Mouse (Mus musculus) ZHBTc4 (cell line): Measurements from ENCODE around the gene Klhl7.

ENCODE experiments used
- DNase-seq: peaks from one replicate; pipeline ENCODE4 v3.0.0-alpha.2; 2011; ENCODE audit warnings: low read depth, low spot score

Klhl7 gene

DNA sequence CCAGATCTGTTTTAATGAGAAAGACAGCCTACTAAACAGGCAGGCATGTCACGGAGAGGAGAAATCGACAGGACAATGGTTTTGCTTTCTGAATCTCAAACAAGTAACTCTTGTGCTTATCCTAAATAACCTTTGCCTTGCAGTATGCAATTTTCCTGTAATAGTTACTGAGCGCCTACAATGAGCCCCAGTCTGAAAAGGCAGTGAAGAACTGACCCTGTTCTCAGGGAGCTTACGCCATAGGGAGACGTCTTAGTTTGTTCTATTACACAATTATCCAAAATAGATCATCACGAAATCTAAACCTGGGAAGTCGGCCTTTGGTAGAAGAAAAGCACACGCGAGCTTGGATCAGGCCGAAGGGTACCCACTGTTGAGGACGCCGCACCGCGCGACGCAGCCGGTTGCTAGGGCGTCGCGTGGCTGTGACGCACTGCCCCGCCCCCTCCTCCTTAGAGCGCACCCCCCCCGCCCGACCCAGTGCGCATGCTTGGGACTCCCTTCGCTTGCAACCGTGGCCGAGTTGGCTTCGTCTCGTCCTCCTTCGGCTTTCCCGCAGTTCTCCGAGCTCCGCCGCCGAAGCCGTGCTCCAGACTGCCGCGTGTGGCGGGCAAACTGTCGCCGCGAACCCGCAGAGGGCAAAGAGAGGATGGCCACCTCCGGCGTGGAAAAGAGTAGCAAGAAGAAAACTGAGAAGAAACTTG is at the start of gene Klhl7:
Gene Klhl7 (plus strand): TSS at position 500 of the 704 bp plus-strand sequence.
- peak; percentile 96 for DNase-seq

DNA sequence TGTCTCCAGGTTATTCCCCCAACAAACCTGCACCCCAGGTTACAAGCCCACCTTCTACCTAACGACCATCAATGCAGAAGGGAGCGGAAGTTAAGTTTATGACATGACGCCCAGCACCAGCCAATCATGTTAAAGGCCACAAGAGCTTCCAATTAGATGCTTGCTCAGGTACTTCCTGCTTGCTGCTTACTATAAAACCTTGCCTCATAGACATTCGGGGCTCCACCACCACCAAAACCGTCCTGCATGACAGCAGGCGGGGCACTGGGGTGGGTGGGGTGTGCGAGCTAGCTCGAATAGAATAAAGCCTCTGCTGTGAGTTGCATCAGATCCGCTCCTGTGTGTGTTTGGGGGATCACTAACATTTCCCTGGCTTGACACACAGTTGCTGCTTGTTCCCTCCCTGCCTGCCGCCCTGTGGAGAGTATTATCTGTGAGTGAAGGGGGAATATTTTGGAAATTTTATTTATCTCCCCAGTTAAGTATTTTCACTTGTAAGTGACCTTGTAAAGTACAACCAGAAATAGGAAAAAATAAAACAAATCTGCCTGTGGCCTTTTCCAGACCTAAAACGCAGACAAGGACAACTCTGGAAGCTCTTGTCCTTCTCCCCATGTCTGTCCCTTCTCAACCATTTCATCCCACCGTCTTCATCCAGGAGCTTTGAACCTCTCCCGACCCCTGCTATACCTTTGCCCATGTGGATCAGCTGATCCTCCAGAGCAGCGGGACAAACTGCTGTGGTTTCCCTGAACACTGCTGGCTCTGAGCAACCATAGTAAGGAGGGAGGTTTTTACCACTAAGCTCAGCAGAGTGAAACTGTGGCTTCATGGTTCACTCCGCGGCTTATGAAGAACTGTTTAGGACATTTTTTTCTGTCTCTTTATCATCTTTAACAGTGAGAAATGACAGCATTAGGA is 48.4 kb upstream of the Klhl7 start:
- DNase-seq: no peak

DNA sequence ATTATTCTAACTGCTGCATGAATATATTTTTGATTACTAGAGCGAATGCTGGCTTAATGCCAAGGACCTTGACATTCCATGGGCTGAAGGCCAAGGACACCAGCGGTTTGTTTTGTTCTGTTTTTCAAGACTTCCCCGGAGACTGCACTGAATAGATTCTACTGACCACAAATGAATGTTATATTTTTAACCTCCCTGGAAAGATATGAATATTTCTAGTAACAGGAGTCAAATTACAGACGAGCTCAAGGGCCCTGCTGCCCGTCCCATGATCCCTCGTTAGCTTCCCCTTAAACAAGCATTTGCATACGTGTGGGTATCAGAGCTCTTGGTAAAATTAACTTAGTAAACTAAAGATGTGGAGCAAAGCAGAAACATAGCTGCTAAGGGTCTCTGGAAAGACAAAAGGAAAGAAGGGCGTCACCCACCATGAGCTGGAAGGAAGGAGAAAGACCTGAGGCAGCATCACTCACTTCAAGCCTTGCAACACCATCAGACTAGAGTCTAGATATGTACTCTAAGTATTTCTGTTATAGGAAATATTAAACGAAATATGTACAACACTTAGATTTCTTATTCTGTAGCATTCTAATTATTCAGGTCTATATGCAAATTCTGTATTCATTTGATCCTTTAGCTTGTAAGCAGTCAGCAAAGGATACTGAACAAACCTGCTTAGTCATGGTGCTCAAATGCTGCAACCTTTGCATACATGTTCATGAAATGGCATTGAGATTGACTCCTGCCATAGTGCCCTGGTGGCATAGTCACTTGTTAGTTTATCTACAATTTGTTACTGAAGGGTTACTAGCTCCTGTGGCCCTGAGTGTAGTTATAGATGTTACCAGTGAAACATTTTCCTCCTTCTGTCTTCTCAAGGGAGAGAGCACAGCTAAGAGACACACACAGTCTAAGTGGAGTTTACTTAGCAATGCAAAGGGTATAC is 46.9 kb upstream of the Klhl7 start:
- DNase-seq: no peak

DNA sequence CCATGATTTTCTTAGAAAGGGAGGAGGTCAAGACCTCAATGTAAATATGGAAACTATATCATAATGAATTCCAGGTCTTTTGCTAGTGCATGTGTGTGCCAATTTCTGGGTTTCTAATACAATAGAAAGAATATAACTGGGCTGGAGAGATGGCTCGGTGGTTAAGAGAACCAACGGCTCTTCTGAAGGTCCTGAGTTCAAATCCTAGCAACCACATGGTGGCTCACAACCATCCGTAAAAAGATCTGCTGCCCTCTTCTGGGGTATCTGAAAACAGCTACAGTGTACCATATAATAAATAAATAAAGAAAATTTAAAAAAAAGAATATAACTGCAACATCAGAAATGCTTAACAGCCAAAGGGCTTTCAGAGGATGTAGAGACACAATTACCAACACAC is 46.0 kb upstream of the Klhl7 start:
- no peak for DNase-seq

DNA sequence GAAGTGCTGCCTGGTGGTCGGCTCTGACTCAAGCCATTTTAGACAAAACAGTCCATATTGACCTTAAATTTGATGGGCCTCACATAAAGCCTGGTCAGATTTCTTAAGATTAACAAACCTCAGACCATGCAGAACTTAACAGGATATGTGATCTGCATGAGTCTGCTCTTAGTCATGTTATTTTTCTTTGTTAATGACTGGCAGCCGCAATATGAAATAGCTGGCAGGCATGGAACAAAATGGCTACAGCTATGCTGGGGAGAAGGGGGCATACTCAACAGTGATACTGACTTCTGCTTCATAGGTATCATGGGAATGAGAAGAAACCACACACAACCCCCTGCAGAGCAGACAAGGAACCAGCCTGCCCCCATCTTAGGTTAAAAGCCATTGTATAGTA is 43.5 kb upstream of the Klhl7 start:
- no peak for DNase-seq

DNA sequence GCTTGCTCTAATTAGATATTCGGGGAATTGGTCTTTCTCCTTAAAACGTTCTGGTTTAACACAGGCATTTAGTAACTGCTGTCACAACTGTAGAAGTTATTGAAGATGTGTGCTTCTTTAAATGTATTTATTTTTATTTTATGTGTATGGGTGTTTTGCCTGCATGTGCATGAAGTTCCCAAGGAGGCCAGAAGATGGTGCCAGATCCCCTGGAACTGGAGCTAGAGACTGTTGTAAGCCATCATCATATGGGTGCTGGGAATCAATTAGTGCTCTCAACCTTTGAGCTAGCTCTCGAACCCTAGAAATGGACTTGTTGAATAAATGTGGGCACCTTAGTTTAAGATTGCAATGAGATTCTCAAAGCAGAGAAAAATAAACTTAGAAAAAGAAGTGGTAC is 42.8 kb upstream of the Klhl7 start:
- peak; percentile 56 for DNase-seq

DNA sequence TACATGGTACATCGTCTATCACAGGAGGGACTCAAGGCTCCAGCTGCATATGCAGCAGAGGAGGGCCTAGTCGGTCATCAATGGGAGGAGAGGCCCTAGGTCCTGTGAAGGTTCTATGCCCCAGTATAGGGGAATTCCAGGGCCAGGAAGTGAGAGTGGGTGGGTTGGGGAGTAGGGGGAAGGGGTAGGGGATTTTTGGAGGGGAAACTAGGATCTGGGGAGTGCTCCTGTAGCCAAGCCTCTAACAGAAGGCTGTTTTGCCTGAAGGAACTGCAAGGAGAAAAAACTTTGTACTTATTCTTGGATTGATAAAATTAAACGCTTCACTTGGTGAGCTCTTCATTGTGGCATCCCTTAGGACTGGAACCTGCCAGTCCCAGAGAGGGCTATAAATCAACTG is 39.5 kb upstream of the Klhl7 start:
- no peak for DNase-seq

DNA sequence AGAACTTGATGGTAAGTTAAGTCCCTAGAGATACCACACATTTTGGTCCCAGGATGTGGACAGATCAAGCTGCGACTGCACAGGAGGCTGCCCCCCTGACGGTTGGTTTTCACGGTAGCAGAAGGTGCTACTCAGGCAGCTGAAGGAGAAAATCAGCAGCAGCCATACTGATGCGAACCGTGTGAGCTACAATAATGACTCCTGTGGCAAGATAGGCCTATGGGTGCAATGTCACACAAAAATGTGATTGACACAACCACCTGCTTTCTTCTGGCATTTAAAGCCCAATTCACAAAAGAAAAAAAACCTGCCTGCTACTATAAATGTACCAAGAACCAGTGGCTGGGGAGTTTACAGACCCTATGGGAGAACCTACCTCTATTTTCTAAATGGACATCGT is 37.4 kb upstream of the Klhl7 start:
- no peak for DNase-seq

DNA sequence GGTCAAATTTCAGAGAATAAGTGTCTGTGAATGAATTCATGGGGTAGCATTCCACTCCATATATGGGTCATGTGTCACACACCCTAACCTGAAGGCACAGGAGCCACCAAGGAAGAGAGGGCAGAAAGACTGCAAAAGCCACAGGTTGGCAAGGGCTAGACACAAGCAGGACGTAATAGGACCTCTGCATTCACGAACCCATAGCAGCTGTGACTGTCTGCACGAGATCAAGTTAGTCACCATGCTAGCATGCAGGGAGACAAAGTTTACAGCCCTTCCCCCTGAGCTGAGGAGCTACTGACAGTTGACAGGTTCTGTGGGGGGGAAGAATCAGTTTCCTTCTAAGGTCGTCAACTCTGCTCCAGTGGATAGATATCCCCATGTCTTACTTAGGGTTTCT is 36.9 kb upstream of the Klhl7 start:
- DNase-seq: no peak

DNA sequence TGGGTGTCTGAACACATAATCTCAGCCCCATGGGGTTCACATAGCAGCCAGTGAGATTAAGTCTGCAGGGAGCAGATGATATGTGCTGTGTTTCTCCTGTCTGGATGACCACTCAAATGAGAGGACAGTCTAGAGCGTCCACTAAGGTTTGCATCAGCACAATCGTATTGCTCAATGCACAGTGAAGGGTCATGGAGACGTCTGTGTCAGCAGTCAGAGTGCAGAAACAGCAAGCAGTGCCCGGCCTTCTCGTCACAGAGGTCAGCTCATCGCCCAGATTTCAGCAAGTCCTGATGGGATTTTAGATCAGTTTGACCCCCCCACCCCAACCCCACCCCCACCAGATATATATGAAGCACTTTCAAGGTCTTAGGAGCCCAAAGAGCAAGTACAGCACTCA is 31.4 kb upstream of the Klhl7 start:
- DNase-seq: no peak

DNA sequence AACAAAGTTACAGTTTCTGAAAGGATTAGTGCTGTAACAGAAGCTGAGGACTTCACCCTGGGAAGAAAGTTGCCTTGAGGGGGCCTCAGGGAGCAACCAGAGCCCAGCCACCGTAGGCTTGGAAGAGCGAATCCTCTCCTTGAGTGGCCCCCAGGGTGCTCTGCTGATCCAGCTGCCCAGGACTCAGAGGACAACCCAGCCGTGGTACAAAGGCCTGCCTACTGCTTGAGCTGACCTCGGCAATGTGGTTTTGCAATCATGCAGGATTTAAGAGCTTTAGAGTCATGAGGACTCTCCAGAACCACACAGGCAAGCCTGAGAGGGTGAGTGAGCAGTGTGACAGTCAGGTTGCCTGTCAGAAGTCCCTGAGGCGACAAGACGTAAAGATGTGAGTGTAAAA is 28.4 kb upstream of the Klhl7 start:
- DNase-seq: no peak

DNA sequence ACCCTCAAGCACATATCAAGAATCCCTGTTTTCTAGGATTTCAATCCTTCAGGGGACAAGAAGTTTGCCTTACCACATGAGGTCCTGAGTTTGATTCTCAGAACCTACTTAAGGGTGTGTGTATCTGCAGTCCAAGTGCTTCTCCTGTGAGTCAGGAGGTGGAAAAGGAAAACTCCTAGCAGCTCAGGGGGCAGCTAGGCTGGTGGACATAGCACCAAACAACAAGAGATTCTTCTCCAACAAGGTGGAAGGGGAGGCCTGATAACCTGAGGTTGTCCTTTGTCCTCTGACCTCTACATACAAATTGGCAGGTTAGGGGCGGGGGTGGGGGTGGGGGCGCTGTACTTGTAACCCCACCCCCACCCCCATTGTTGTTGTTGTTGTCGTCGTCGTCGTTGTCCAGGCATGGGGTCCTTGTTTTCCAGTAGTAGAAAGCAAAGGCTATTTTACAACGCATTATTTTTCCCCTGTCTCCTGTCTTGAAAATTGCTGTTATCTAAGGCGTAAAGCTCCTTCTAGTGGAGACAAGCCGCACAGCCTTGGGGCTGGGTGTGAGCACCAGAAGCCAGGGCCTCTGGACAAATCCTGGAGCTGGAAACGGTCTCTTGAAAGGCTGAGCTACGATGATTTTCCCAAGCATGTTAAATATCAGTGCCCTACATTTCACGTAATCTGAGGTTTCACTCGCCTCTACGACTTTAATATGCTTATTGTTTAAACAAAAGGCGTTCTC is 23.3 kb upstream of the Klhl7 start:
- DNase-seq: peak; percentile 73

DNA sequence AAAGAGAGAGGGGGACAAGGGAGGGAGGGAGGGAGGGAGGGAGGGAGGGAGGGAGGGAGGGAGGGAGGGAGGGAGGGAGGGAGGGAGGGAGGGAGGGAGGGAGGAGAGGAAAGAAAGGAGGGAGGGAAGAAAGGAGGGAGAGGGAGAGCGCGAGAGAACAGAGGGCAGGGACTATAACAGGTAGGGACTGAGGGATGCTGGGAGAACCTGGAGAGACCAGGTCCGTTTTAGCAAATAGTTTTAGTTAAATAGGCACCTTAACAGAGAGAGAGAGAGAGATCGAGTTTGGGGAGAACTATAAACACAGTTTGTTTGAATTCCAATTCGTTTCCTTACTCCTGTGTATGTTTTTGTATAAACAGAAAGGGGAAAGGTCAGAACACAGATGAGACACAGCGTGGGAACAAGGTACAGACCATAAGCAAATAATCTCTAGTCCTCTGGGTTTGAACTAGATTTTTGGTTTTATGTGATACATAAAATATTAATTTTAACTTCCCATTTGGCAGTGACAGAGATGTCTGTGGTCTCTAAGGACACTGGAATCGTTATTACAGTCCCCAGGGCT is 22.6 kb upstream of the Klhl7 start:
- no peak for DNase-seq

DNA sequence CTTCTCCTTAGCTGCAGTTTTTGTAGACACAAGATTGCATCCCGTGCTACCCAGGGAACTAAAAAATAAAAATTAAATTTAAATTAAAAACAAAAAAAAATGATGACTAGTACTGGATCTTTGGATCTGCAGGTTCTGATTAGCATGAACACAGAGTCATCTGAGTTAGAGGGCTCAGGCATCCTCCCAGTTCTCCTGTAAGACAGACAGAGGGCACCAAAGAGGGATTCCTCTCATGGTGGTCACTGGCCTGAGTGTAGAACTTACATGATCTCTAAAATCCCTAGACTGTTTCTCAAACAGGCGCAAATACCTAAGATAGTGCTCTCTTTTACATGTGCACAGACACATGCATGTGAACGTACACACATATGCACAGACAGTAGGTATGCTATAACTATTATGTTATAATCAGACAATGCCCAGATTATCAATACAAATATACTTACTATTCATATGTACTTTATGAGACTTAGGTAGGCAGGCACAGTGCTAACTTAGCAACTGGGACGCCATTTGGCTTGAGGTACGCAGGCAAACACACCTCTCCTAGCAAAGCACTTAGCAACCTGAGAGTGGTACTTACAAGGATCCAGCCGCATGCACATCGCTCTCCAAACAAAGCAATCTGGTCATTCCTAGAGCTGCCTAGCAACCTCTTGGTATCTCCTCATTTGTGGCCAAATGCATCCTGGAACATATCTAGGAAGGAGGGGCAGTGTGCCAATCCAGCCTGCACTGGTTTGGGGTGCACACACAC is 21.8 kb upstream of the Klhl7 start:
- DNase-seq: peak; percentile 21

DNA sequence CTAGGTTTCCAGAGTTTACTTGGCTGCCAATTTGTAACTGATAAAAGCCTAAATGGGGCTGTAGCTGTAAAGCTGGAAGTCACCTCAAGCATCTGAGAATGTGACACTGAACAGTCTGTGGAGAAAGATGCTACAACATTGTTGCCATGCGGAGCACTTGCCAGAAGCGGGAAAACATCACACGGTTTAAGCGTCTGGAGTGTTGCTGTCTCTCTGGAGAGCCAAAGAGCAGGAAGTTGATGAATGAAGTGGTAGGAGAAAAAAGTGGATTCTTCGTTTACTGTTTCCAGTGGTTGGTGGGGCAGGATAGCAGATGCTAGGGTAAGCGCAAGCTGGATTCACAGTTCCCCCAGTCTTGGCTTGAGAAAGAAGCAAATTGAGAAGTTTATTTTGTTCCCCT is 19.6 kb upstream of the Klhl7 start:
- no peak for DNase-seq

DNA sequence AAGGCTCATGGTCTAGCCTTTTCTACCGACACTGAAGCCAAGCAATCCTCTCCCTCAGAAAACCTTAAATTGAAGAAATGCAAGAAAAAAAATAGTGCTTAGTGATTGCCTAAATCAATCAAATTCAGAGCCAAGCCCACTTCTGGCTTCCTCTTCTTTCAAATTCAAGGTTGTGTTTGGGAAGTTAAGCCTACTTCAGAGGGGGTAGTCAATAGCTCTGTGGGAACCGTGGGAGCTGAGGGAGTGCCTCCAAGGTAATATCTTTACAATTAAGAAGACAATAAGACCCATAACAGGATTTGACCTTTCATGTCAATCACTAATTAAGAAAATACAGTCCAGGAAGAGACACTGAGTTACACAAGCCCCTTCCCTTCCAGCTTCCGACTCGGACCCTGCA is 15.6 kb upstream of the Klhl7 start:
- DNase-seq: peak; percentile 48

DNA sequence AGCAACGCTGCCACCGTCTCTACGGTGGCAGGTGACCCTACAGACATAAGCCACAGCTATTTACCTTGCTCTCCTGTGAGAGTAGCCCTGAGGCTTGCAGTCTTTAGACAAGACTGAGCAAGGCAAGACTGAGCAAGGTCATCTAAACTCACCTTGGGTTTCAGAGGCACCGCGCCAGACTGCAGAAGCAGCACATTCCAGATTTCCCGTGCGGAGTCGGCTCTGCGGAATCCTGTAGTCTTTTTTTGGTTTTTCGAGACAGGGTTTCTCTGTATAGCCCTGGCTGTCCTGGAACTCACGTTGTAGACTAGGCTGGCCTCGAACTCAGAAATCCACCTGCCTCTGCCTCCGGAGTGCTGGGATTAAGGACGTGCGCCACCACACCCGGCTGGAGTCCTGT is 14.2 kb upstream of the Klhl7 start:
- DNase-seq: no peak

DNA sequence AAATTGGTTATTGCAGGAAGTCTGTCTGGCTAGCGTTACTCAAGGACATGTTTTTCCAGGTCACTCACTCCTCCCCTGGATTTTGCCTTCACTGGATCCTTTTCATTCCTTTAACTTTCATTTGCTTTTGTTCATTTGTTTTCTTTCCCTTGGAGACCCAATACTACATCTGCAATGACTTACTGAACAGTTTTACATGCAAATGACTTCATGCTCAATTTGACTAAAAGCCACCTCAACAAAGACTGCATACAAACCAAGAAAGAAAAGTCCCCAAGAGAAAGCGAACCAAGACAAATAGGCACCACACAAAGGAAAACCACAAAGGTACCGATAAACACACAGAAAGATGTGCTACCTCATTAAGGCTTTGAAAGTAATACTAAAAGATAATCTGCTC is 13.5 kb upstream of the Klhl7 start:
- no peak for DNase-seq

DNA sequence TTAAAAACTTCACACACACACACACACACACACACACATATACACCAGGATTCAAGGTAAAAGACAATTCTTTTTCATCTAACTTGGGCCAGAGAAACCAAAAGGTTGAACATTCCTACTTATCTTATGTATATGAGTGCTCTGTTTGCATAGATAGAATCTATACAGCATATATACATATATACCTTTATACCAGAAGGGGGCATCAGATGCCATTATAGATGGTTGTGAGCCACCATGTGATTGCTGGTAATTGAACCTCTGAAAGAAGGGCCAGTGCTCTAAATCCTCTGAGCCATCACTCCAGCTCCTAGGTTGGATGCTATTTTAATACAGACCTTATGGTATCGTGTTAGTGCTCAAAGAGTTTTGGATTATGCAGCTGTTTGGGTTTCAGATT is 12.0 kb upstream of the Klhl7 start:
- DNase-seq: no peak

DNA sequence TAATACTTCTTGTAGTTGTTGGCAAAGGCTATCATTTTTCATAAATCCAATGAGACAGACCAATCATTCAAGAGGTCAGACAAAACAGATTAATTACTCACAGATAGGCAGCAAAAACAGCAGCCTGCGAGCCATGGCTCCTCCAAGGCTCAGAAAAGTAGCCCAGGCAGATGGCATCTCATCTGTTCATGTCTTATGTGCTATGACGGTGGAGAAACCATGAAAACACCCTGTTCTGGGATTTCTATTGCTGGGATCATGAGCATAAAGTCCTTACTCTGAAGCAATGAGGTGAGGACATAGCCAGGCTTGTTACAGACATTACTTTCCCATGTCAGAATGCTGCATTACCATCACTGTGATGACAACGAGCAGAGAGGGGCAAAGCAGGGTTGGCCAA is 7.9 kb upstream of the Klhl7 start:
- DNase-seq: no peak
